Mouse (Mus musculus): ENCODE results near the gene Myo19.

DNA sequence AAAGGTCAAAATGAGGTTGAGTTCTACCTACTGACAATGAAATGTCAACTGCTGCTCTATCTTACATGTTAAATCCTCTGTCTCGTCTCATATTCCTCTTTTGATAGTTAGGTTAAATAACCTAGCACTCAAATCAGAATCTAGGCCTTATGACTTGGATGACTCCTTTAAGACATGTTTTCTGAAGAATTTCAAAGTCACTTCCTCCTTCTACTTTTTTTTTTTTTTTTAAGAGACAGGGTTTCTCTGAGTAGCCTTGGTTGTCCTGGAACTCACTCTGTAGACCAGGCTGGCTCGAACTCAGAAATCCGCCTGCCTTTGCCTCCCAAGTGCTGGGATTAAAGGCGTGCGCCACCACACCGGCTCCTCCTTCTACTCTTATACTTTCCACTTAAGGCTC is 24.7 kb upstream of the Myo19 start:
- TF ChIP-seq CTCF (IDR thresholded peaks at IDR 0.05; ENCODE audit: control insufficient read depth, insufficient read depth, insufficient replicate concordance, low read depth, low read length), result no peak
- TF ChIP-seq POLR2A (IDR thresholded peaks at IDR 0.05; ENCODE audit: control insufficient read depth, low read depth, low read length), result no peak
